Mouse (Mus musculus) kidney, adult 2 months (tissue): ENCODE data around the gene Slc28a1.

Experiments used
- CTCF ChIP-seq: fragments of 200-500 bp; conservative IDR thresholded peaks from 2 replicates; pipeline ENCODE4 v1.5.1; 2011; ENCODE audit warnings: low read depth, mild to moderate bottlenecking, control low read depth, low read length, moderate library complexity, mixed read lengths; ENCODE audit not compliant: insufficient read depth, insufficient read length
- POLR2A ChIP-seq: fragments of 200-500 bp; IDR thresholded peaks from one replicate; pipeline ENCODE4 v1.6.1; 2011; ENCODE audit warnings: low read depth, low read length, control low read depth

DNA sequence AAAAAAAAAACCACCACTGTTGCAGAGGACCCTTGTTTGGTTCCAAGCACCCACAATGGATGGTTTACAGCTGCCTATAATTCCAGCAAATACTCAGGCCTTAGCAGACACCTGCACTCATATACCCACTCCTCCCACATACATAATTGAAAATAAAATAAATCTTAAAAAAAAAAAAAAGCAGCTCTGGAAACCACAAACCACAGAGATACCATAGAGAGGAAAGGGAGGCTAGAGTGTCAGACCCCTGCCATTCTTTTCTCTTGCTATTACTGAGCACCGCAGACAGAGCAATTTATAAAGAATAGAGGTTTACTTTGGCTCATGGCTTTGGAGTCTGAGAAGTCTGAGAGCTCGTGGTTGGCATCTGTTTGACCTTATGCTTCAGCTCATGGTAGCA, 8.2 kb downstream of the Slc28a1 start:
- TF ChIP-seq POLR2A, result no peak
- no peak for TF ChIP-seq CTCF
